Mouse (Mus musculus): ENCODE data around the gene Fgfr2. TPM values are rescaled to one million over a fixed set of nuclear protein-coding genes. Genes with fewer than 3 reads are reported as not detected.

The Fgfr2 gene
- polyA plus RNA-seq, 1 experiment from 2014 or later = 34.1 TPM

DNA sequence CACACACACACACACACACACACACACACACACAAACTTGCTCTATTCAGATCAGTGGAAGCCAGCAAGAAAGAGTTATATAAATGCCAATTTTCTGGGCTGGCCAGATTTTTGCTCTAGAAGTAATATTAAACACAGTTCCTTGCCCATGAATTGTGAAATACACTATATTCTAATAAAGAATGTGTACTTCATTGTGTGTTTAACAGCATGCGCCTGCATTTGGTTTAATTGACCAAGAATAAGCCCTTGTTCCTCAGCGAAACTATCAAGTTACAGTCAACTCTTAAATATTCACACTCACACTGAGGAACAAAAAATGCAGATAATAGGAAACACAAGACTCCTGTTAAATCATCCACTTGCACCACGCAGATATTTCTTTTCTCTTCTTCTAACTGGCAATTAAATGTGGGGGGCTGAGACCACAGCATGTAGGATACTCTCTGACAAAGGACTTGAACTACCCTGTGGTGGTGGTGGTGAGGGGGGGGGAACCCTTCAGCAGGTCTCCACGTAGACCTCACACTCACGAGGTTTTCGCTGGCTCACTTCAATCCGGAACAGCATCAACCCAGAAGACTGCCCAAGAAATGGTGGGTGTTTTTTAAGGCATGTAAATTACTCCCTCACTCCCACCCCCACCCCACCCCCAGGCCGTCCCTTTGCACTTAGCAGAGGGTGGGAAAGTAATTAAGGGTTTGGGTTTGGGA lies 2865.0 kb downstream of the Fgfr2 start:
- no peak for ATAC-seq (ENCODE audit: insufficient number of reproducible peaks, low FRiP score)
- Histone ChIP-seq H3K27me3 (replicated peaks) (no peaks in the 10 kb centered on the region), H3K9me3 (replicated peaks) (no peaks in the 10 kb centered on the region), H3K27ac (ENCODE audit: poor library complexity, severe bottlenecking) (no peak overlapping the region), H3K4me2 (peak overlapping the region; percentile 16; the same call in 1 of the 2 replicates), H3K4me1 (replicated peaks) (peaks cover 40% of the 10 kb centered on the region), H3K36me3 (no peaks in the 10 kb centered on the region), H3K4me3 (no peak overlapping the region), H3K9ac (no peak overlapping the region)
- 42% methylated on average over 8 of the region's 8 CpGs for WGBS

DNA sequence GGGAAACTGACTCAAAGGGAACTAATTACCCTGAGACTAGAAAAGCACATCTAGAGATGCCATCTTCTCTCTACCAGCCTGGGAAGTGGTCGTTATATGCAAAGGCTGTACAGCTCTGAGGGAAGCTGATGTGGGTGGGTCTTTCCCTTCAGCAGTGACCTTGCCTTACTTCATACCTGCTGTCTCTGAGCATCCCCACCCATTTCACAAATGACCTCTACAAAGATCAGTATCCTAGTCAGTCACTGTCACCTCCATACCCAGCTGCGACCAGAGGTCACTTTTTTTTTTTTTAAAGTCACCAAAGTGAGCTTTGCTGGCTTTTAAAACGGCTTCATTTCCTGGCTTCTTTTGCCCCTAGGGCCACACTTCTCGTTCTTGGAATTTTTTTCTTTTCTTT lies 2869.9 kb downstream of the Fgfr2 start:
- Histone ChIP-seq H3K9ac (no peak overlapping the region), H3K4me2 (no peak overlapping the region), H3K9me3 (replicated peaks) (no peaks in the 10 kb centered on the region), H3K4me1 (replicated peaks) (peaks cover 29% of the 10 kb centered on the region), H3K27ac (ENCODE audit: poor library complexity, severe bottlenecking) (no peak overlapping the region), H3K4me3 (no peak overlapping the region), H3K36me3 (no peaks in the 10 kb centered on the region), H3K27me3 (replicated peaks) (no peaks in the 10 kb centered on the region)
- WGBS = 56% methylated on average over 4 of the region's 4 CpGs
- ATAC-seq (ENCODE audit: insufficient number of reproducible peaks, low FRiP score) = no peak

DNA sequence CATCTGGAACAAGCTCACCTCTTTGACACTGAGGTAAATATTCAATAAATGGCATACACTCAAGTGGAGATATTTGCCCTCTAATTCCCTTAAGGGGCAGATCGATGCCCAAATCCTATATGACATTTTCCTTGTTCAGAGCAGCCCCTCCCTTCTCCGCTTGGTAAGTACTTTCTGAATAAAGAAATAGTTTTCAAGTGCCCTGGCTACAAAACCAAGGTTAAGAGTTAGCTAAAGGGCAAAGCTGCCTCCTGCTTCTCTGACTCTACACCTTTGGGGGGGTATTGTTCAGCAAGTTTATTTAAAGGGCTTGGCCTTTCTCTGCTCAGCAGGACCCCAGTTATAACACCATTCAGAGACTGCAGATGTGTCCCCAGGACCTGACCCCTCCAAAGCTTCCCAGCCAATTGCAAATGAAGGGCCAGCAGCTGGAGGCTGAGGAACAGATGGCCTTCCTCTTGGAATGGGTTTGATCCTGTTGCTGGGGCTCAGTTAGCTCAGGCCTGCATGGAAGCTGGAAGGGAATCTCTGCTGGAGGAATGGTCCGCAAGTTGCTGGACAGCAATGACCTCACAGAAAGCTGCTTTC lies 2871.1 kb downstream of the Fgfr2 start:
- 70% methylated on average over 3 of the region's 3 CpGs for WGBS
- Histone ChIP-seq H3K9me3 (replicated peaks) (no peaks in the 10 kb centered on the region), H3K4me2 (no peak overlapping the region), H3K27me3 (replicated peaks) (no peaks in the 10 kb centered on the region), H3K9ac (no peak overlapping the region), H3K4me3 (no peak overlapping the region), H3K36me3 (no peaks in the 10 kb centered on the region), H3K27ac (ENCODE audit: poor library complexity, severe bottlenecking) (no peak overlapping the region), H3K4me1 (replicated peaks) (peaks cover 32% of the 10 kb centered on the region)
- ATAC-seq (ENCODE audit: insufficient number of reproducible peaks, low FRiP score) = no peak

DNA sequence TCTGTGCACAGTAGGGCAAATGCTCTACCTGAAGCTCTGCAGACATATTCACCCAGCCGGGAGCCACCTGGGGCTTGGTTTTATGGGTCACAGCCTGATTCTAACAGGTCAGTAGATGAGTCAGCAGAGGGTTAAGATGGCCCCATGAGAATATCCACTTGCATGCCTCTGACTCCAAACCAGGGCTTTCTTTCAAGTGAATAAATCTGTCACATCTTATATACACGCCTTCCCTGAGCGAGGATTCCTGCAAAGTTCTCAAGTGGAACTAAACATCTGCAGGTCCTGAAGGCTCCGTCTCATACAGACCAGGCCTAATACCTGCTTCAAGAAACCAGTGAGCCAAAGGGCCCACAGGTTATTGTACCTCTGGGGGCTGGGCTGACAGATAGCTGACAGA lies 2872.2 kb downstream of the Fgfr2 start:
- Histone ChIP-seq H3K4me1 (replicated peaks) (peaks cover 26% of the 10 kb centered on the region), H3K9me3 (replicated peaks) (no peaks in the 10 kb centered on the region), H3K27me3 (replicated peaks) (no peaks in the 10 kb centered on the region), H3K36me3 (no peaks in the 10 kb centered on the region), H3K4me2 (no peak overlapping the region), H3K4me3 (no peak overlapping the region), H3K9ac (no peak overlapping the region), H3K27ac (ENCODE audit: poor library complexity, severe bottlenecking) (no peak overlapping the region)
- WGBS = 84% methylated on average over 4 of the region's 4 CpGs
- no peak for ATAC-seq (ENCODE audit: insufficient number of reproducible peaks, low FRiP score)

DNA sequence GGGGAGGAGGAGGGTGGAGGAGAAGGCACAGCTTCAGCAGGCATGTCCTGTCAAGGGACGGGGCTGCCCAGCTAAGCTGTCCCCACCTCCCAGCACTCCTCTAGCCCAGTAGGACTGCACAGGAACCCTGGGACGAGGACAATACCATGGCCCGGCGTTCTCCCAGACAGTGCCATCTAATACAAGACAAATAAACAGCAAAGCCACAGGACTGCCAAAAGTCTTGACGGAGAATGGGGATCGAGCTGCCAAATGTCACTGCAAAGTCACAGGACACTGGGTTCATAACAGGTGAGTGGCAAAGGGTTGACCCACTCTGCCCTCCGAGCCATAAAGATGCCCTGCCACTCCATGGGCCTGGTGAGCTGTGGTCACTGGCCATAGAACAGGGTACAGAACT lies 2874.7 kb downstream of the Fgfr2 start:
- no peak overlapping the region for H3K27ac ChIP-seq (ENCODE audit: poor library complexity, severe bottlenecking)
- no peaks in the 10 kb centered on the region for H3K9me3 ChIP-seq (replicated peaks)
- no peaks in the 10 kb centered on the region for H3K27me3 ChIP-seq (replicated peaks)
- H3K4me3 ChIP-seq = no peak overlapping the region
- H3K36me3 ChIP-seq = no peaks in the 10 kb centered on the region
- peaks cover 31% of the 10 kb centered on the region for H3K4me1 ChIP-seq (replicated peaks)
- no peak for ATAC-seq (ENCODE audit: insufficient number of reproducible peaks, low FRiP score)
- no peak overlapping the region for H3K4me2 ChIP-seq
- no peak overlapping the region for H3K9ac ChIP-seq
- 76% methylated on average over 7 of the region's 7 CpGs for WGBS

DNA sequence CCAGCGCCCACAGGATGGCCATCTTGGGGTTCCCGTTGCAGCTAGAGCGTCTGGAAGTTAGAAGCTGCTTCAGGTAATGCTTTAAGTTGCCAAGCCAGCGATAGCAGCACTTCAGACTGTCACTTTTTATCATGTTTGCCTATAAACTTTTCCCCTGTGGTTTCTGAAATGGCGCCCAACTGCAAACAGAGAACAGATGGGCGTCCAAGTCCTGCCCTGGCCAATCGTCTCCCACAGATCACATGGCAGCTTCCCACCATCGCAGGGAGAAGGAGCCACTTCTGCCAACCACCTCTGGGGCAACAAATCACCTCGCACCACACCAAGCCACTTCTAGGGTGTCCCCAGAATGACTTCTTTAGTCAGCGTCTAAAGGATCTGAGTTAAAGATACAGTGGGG lies 2875.3 kb downstream of the Fgfr2 start:
- Histone ChIP-seq H3K36me3 (no peaks in the 10 kb centered on the region), H3K9me3 (replicated peaks) (no peaks in the 10 kb centered on the region), H3K4me3 (no peak overlapping the region), H3K9ac (no peak overlapping the region), H3K4me2 (no peak overlapping the region), H3K27ac (ENCODE audit: poor library complexity, severe bottlenecking) (no peak overlapping the region), H3K4me1 (replicated peaks) (peaks cover 31% of the 10 kb centered on the region), H3K27me3 (replicated peaks) (no peaks in the 10 kb centered on the region)
- no peak for ATAC-seq (ENCODE audit: insufficient number of reproducible peaks, low FRiP score)
- WGBS = 64% methylated on average over 10 of the region's 10 CpGs

DNA sequence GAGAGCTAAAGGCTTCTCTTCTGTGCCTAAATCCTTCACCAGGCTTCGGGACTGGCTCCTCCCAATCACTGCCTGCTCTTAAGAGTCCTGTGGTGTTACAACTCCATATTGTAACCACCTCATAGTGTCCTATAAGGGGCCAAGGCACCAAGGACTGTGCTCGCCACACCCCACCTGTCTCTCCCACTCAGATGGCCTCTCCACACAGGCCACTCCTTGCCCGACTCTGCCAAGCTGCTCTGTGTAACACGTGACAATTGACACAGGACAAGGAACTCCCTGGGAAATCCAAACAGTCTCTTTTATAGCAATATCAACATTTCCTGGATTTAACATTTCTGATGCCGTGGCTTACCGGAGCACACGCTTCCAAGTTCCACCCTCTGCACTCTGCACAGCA lies 2876.7 kb downstream of the Fgfr2 start:
- ATAC-seq (ENCODE audit: insufficient number of reproducible peaks, low FRiP score) = no peak
- Histone ChIP-seq H3K9ac (no peak overlapping the region), H3K4me2 (no peak overlapping the region), H3K36me3 (no peaks in the 10 kb centered on the region), H3K27me3 (replicated peaks) (no peaks in the 10 kb centered on the region), H3K9me3 (replicated peaks) (no peaks in the 10 kb centered on the region), H3K4me1 (replicated peaks) (0 out of 2 replicates have a peak, but pooled peaks cover 23% of the 10 kb centered on the region), H3K27ac (ENCODE audit: poor library complexity, severe bottlenecking) (no peak overlapping the region), H3K4me3 (no peak overlapping the region)
- WGBS = 74% methylated on average over 7 of the region's 7 CpGs

DNA sequence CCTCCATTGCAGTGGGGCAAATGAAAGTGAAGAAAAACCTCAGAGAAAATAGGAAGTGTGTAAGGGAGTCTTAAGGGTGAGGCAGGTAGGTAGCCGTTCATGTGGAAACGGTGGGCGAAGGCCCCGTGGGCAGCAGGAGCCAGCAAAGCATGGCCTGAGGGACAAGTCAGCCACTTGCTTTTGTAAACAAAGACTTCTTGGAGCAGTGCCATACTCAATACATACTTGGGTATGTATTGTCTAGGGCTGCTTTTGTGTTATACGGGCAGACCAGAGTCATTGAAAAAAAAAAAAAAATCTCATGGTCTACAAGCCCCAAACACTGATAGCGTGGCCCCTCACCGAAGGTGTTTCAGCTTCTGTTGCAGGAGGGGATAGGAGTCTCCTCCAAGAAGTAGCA lies 2878.6 kb downstream of the Fgfr2 start:
- Histone ChIP-seq H3K4me3 (no peak overlapping the region), H3K4me2 (no peak overlapping the region), H3K9me3 (replicated peaks) (no peaks in the 10 kb centered on the region), H3K4me1 (replicated peaks) (0 out of 2 replicates have a peak, but pooled peaks cover 18% of the 10 kb centered on the region), H3K9ac (no peak overlapping the region), H3K36me3 (no peaks in the 10 kb centered on the region; the same call in 1 of the 2 replicates), H3K27ac (ENCODE audit: poor library complexity, severe bottlenecking) (no peak overlapping the region), H3K27me3 (replicated peaks) (no peaks in the 10 kb centered on the region)
- WGBS = 67% methylated on average over 7 of the region's 7 CpGs
- no peak for ATAC-seq (ENCODE audit: insufficient number of reproducible peaks, low FRiP score)

DNA sequence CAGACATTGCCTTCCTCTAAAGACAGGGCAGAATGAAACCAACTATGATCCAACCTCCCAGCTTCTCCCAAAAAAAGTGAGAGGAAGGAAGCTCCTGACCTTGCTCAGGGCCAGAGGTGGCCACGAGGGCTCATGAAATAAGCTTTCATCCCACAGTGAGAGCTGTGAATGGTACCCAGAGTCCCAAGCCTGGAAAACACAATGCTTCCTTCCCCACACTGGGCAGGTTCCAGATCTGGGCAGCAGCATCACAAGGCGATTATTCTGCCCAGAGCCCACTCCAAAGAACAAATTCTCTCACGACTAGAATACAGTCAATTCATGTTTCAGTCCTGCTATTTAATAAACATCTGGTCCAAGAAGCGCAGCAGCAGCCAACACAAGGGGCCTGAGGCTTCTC lies 2879.3 kb downstream of the Fgfr2 start:
- H3K4me3 ChIP-seq = no peak overlapping the region
- H3K9ac ChIP-seq = no peak overlapping the region
- H3K36me3 ChIP-seq = no peaks in the 10 kb centered on the region; the same call in 1 of the 2 replicates
- H3K9me3 ChIP-seq (replicated peaks) = no peaks in the 10 kb centered on the region
- no peaks in the 10 kb centered on the region for H3K27me3 ChIP-seq (replicated peaks)
- no peak overlapping the region for H3K4me2 ChIP-seq
- H3K4me1 ChIP-seq (replicated peaks) = 0 out of 2 replicates have a peak, but pooled peaks cover 18% of the 10 kb centered on the region
- ATAC-seq (ENCODE audit: insufficient number of reproducible peaks, low FRiP score) = no peak
- no peak overlapping the region for H3K27ac ChIP-seq (ENCODE audit: poor library complexity, severe bottlenecking)
- WGBS = 76% methylated on average over 4 of the region's 4 CpGs

DNA sequence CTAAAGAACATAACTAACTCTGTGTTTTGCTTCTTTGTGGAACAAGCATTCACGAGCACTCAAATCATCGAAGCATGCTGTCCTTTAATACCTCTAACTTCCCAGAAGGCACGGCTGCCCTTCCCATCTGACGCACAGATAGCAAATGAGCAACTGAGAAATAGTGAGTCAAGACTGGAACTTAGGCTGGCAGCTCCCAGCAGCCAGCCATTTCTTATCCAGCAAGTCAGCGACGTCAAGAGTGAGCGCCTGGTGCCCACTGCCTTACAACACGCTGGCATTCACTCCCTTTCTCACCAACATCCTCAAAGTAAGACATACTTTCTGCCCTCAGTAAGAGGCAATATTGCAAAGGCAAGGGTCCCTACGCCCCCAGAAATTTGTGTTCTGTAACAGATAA lies 2883.0 kb downstream of the Fgfr2 start:
- no peak for ATAC-seq (ENCODE audit: insufficient number of reproducible peaks, low FRiP score)
- Histone ChIP-seq H3K4me1 (replicated peaks) (peaks cover 35% of the 10 kb centered on the region), H3K4me2 (no peak overlapping the region), H3K36me3 (no peaks in the 10 kb centered on the region; the same call in 1 of the 2 replicates), H3K9ac (no peak overlapping the region), H3K4me3 (no peak overlapping the region), H3K27ac (ENCODE audit: poor library complexity, severe bottlenecking) (no peak overlapping the region), H3K9me3 (replicated peaks) (no peaks in the 10 kb centered on the region), H3K27me3 (replicated peaks) (no peaks in the 10 kb centered on the region)
- 79% methylated on average over 9 of the region's 9 CpGs for WGBS

DNA sequence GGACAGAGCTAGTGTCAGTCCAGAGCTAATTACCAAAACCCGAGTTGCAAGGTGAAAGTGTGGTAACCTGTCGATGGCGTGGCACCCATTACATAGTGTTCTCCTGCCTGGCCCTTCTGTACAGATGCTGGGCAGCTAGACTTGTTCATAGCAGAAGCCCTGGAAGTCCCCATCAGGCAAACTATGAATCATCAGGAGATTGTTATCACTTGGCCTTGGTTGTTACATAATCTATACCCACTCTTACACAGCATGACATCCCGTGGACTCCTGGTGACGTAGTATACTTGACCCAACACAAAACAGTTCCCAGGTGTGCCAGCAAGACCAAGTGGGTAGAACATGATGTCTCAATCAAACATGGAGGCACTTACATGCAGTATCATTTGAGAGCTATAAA lies 2885.9 kb downstream of the Fgfr2 start:
- Histone ChIP-seq H3K4me3 (no peak overlapping the region), H3K4me2 (no peak overlapping the region), H3K27ac (ENCODE audit: poor library complexity, severe bottlenecking) (no peak overlapping the region), H3K9me3 (replicated peaks) (peaks cover 4% of the 10 kb centered on the region), H3K27me3 (replicated peaks) (no peaks in the 10 kb centered on the region), H3K9ac (no peak overlapping the region), H3K4me1 (replicated peaks) (peaks cover 25% of the 10 kb centered on the region), H3K36me3 (no peaks in the 10 kb centered on the region; the same call in 1 of the 2 replicates)
- ATAC-seq (ENCODE audit: insufficient number of reproducible peaks, low FRiP score) = no peak
- WGBS = 70% methylated on average over 5 of the region's 5 CpGs
